Mouse (Mus musculus) heart, embryonic 15.5 days (tissue): ENCODE data around the gene Tiam1. TPM values are rescaled to one million over a fixed set of nuclear protein-coding genes. Genes with fewer than 3 reads are reported as not detected.

Experiments
- ATAC-seq: fragments of 200-750 bp; cut with Nextera tagmentation; replicated peaks from 2 replicates; pipeline ENCODE4 v1.8.0; 2017; ENCODE audit warnings: low read depth, moderate TSS enrichment; ENCODE audit not compliant: insufficient number of reproducible peaks, insufficient read depth, low FRiP score
- H3K27ac ChIP-seq: fragments of 300-500 bp; sonication (generic); 2 replicates; pipeline ENCODE4 v1.5.1; 2015; ENCODE audit warnings: mild to moderate bottlenecking, inconsistent platforms
- H3K27me3 ChIP-seq: fragments of 300-500 bp; sonication (generic); 2 replicates; pipeline ENCODE4 v1.6.1; 2015; ENCODE audit warnings: inconsistent platforms
- H3K36me3 ChIP-seq: fragments of 300-500 bp; sonication (generic); 2 replicates; pipeline ENCODE4 v1.6.1; 2015; ENCODE audit warnings: mild to moderate bottlenecking, inconsistent platforms
- H3K4me1 ChIP-seq: fragments of 300-500 bp; sonication (generic); replicated peaks from 2 replicates; pipeline ENCODE4 v1.6.1; 2015; ENCODE audit warnings: inconsistent platforms
- H3K4me2 ChIP-seq: fragments of 300-500 bp; sonication (generic); 2 replicates; pipeline ENCODE4 v1.6.1; 2015; ENCODE audit warnings: inconsistent platforms, mild to moderate bottlenecking, moderate library complexity
- H3K4me3 ChIP-seq: fragments of 300-500 bp; sonication (generic); 2 replicates; pipeline ENCODE4 v1.5.1; 2015; ENCODE audit warnings: mild to moderate bottlenecking, inconsistent platforms
- H3K9ac ChIP-seq: fragments of 300-500 bp; sonication (generic); 2 replicates; pipeline ENCODE4 v1.6.1; 2015; ENCODE audit warnings: mild to moderate bottlenecking, inconsistent platforms
- H3K9me3 ChIP-seq: fragments of 300-500 bp; sonication (generic); replicated peaks from 2 replicates; pipeline ENCODE4 v1.6.1; 2016; ENCODE audit warnings: inconsistent platforms
- WGBS: fragments of 180-500 bp; shearing (Covaris S2); methylation state at CpG from one replicate; pipeline ENCODE4 v1.1.7; 2015; ENCODE audit warnings: mixed read lengths; 5-methylcytosine and 5-hydroxymethylcytosine counted together
- polyA plus RNA-seq: library from polyadenylated mRNA; unstranded; fragments of >200 nt; fragmentation: Nextera tagmentation; extraction: Ambion mirVana; gene quantifications from 2 replicates; pipeline ENCODE4 v1.2.1, GENCODE M21; 2015

Tiam1 gene
- polyA plus RNA-seq, 1 experiment from 2014 or later: 7.6 TPM

GRCm38 (mm10) chr16:89773657-89774552, 369.7 kb downstream of the Tiam1 start:
- WGBS: 11% methylated on average over 30 of the region's 30 CpGs

DNA sequence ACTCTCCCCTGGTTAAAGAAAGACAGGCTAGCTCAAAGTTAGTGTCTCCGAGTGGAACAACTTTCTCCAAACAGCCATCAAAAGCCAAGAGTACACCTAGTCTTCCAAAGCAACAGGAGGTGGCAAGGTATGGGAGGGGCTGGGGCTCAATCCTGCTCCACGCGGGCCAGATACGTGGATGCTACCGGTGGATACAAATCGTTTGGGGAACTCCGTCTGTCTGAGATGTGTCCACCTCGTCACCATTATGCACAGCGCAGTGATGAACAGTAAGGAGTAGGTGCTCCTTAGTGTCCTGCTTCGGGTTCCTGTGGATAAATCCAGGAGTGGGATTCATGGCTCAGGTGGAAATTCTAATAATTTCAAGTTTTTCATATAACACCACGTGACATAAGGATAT, 377.6 kb downstream of the Tiam1 start:
- Histone ChIP-seq H3K27ac (no peak overlapping the region), H3K4me2 (no peak overlapping the region), H3K4me1 (no peaks in the 10 kb centered on the region), H3K9ac (no peak overlapping the region), H3K36me3 (no peaks in the 10 kb centered on the region), H3K4me3 (no peak overlapping the region), H3K9me3 (peaks cover 13% of the 10 kb centered on the region), H3K27me3 (0 out of 2 replicates have a peak, but pooled peaks cover 3% of the 10 kb centered on the region)
- no peak for ATAC-seq
- WGBS: 84% methylated on average over 11 of the region's 11 CpGs

More at GRCm38 (mm10) chr16:89773657-89774552, 369.7 kb downstream of the Tiam1 start:
- H3K36me3 ChIP-seq: no peaks in the 10 kb centered on the region
- H3K27me3 ChIP-seq: peaks cover 14% of the 10 kb centered on the region
- peaks cover 5% of the 10 kb centered on the region for H3K4me1 ChIP-seq
- peak overlapping the region; percentile 23; the same call in 1 of the 2 replicates for H3K9ac ChIP-seq
- H3K9me3 ChIP-seq: peaks cover 13% of the 10 kb centered on the region
- peak; percentile 71 for ATAC-seq
- H3K4me2 ChIP-seq: peak overlapping the region; percentile 84
- peak overlapping the region; percentile 47 for H3K4me3 ChIP-seq
- H3K27ac ChIP-seq: no peak overlapping the region

DNA sequence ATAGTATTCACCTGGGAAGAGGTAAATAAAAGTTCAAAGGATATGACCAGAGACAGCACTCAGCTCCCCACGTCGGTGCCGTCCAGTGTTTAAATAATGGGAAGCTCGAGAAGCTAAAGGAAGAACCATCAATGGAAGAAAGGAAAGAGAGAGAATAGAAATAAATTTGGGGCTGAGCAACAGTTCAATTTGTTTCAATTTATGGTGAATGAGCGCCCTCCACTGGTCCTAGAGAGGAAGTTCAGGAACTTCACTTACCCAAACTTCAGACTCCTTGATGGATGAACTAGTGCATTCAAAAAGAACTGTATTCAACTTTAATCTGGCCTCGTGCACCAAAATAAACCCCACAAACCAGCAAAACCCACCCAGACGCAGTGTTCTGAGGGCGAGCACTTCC, 378.1 kb downstream of the Tiam1 start:
- ATAC-seq: no peak
- H3K36me3 ChIP-seq: no peaks in the 10 kb centered on the region
- 14% methylated on average over 8 of the region's 8 CpGs for WGBS
- no peak overlapping the region for H3K4me3 ChIP-seq
- H3K27me3 ChIP-seq: 0 out of 2 replicates have a peak, but pooled peaks cover 3% of the 10 kb centered on the region
- H3K4me2 ChIP-seq: no peak overlapping the region
- H3K9ac ChIP-seq: no peak overlapping the region
- no peaks in the 10 kb centered on the region for H3K4me1 ChIP-seq
- no peak overlapping the region for H3K27ac ChIP-seq
- peaks cover 13% of the 10 kb centered on the region for H3K9me3 ChIP-seq

DNA sequence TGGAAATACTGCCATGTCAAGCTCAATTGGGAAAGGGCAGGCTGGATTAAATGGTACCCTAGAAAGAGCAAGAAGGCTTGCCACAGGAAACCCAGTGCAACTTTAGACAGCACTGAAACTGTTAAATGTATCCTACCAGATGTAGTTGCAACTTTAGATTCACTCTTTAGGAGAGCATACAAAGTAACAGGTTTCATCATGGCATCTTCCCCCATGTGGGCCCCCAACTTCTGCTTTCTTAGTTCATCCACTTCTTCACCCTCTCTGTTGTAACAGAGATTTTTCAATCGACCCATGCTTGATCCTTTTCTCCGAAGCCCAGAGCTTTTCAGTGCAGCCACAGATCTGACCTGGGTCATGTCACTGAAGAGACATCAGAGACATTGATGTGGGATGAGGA, 379.8 kb downstream of the Tiam1 start:
- Histone ChIP-seq H3K4me3 (no peak overlapping the region), H3K9me3 (no peaks in the 10 kb centered on the region), H3K4me2 (no peak overlapping the region), H3K27me3 (0 out of 2 replicates have a peak, but pooled peaks cover 3% of the 10 kb centered on the region), H3K36me3 (no peaks in the 10 kb centered on the region), H3K9ac (no peak overlapping the region), H3K4me1 (no peaks in the 10 kb centered on the region), H3K27ac (no peak overlapping the region)
- no peak for ATAC-seq
- 70% methylated on average over 2 of the region's 2 CpGs for WGBS

GRCm38 (mm10) chr16:89762523-89762922, 381.0 kb downstream of the Tiam1 start:
- Histone ChIP-seq H3K27ac (no peak overlapping the region), H3K4me1 (no peaks in the 10 kb centered on the region), H3K36me3 (no peaks in the 10 kb centered on the region), H3K27me3 (0 out of 2 replicates have a peak, but pooled peaks cover 3% of the 10 kb centered on the region), H3K9ac (no peak overlapping the region), H3K4me3 (no peak overlapping the region), H3K4me2 (no peak overlapping the region), H3K9me3 (no peaks in the 10 kb centered on the region)
- ATAC-seq: no peak
- WGBS: 75% methylated on average over 10 of the region's 10 CpGs

DNA sequence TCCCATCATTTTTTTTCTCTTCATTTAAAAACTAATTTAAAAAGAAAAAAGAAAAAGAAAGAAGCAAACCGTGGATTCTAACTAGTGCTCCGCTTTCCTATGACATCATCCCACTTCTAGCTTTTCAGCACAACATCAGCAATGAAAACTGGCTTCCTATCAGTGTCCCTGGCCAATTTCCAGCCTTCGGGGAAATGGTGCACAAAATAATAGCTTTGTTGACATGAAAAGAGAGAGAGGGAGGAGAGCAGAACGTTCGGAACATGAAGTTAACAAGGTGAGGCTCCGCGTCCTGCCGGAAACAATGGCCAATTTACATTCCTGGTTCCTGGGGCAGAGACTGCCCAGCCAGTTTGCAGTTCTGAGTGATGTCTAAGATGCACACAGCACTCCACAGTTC, 381.5 kb downstream of the Tiam1 start:
- Histone ChIP-seq H3K4me1 (no peaks in the 10 kb centered on the region), H3K4me3 (no peak overlapping the region), H3K4me2 (peak overlapping the region; percentile 26; the same call in 1 of the 2 replicates), H3K36me3 (no peaks in the 10 kb centered on the region), H3K9me3 (no peaks in the 10 kb centered on the region), H3K27ac (no peak overlapping the region), H3K27me3 (0 out of 2 replicates have a peak, but pooled peaks cover 3% of the 10 kb centered on the region), H3K9ac (no peak overlapping the region)
- WGBS: 29% methylated on average over 8 of the region's 8 CpGs
- ATAC-seq: no peak

- WGBS: 66% methylated on average over 5 of the region's 5 CpGs
- no peak for ATAC-seq
- no peak overlapping the region for H3K4me2 ChIP-seq
- no peaks in the 10 kb centered on the region for H3K36me3 ChIP-seq
- no peak overlapping the region for H3K27ac ChIP-seq
- no peaks in the 10 kb centered on the region for H3K27me3 ChIP-seq
- H3K4me1 ChIP-seq: no peaks in the 10 kb centered on the region
- H3K9ac ChIP-seq: no peak overlapping the region
- no peaks in the 10 kb centered on the region for H3K9me3 ChIP-seq
- no peak overlapping the region for H3K4me3 ChIP-seq
These were observed 386.2 kb downstream of the Tiam1 start for GRCm38 (mm10) chr16:89757384-89757783.

GRCm38 (mm10) chr16:89754709-89755108, 388.9 kb downstream of the Tiam1 start:
- WGBS: 77% methylated on average over 3 of the region's 3 CpGs
- no peaks in the 10 kb centered on the region for H3K4me1 ChIP-seq

GRCm38 (mm10) chr16:89747864-89748263, 395.7 kb downstream of the Tiam1 start:
- no peak overlapping the region for H3K4me3 ChIP-seq
- no peaks in the 10 kb centered on the region for H3K27me3 ChIP-seq
- no peaks in the 10 kb centered on the region for H3K9me3 ChIP-seq
- H3K9ac ChIP-seq: no peak overlapping the region
- no peak for ATAC-seq
- no peaks in the 10 kb centered on the region for H3K4me1 ChIP-seq
- no peak overlapping the region for H3K4me2 ChIP-seq
- 53% methylated on average over 2 of the region's 2 CpGs for WGBS
- H3K27ac ChIP-seq: no peak overlapping the region
- H3K36me3 ChIP-seq: no peaks in the 10 kb centered on the region

More at GRCm38 (mm10) chr16:89754709-89755108, 388.9 kb downstream of the Tiam1 start:
- Histone ChIP-seq H3K36me3 (no peaks in the 10 kb centered on the region), H3K9ac (no peak overlapping the region), H3K9me3 (no peaks in the 10 kb centered on the region), H3K4me2 (no peak overlapping the region), H3K27ac (no peak overlapping the region), H3K4me3 (no peak overlapping the region), H3K27me3 (no peaks in the 10 kb centered on the region)
- ATAC-seq: no peak

DNA sequence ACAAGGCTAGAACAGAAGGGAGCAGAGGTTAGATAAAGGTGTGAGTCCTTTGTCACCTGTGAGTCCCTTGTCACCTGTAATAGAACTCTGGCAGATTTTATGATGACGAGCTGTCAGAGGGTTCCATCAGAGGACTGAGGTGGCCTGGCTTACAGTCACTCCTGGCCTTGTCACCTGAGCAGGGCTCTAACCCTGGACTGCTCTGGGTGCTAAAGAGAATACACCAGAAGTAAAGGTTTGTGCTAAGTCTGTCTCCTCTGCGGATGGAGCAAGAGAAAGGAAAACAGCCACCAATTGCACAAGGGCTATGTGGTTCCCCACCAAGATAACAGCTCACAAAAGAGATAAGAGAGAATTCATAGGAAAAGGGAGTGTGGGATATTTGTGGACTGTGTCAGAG, 404.0 kb downstream of the Tiam1 start:
- Histone ChIP-seq H3K9ac (no peak overlapping the region), H3K9me3 (no peaks in the 10 kb centered on the region), H3K36me3 (no peaks in the 10 kb centered on the region), H3K27me3 (no peaks in the 10 kb centered on the region), H3K4me3 (no peak overlapping the region), H3K27ac (no peak overlapping the region), H3K4me1 (no peaks in the 10 kb centered on the region), H3K4me2 (no peak overlapping the region)
- ATAC-seq: no peak
- 54% methylated on average over 2 of the region's 2 CpGs for WGBS

GRCm38 (mm10) chr16:89738963-89739362, 404.6 kb downstream of the Tiam1 start:
- no peak overlapping the region for H3K27ac ChIP-seq
- WGBS: 50% methylated on average over 6 of the region's 6 CpGs
- H3K36me3 ChIP-seq: no peaks in the 10 kb centered on the region
- H3K4me2 ChIP-seq: no peak overlapping the region
- H3K9ac ChIP-seq: no peak overlapping the region
- no peak overlapping the region for H3K4me3 ChIP-seq
- H3K27me3 ChIP-seq: no peaks in the 10 kb centered on the region
- no peak for ATAC-seq
- H3K9me3 ChIP-seq: no peaks in the 10 kb centered on the region
- H3K4me1 ChIP-seq: no peaks in the 10 kb centered on the region
